ENCODE assay signal across 16 mouse cellular contexts in the genomic region with DNA sequence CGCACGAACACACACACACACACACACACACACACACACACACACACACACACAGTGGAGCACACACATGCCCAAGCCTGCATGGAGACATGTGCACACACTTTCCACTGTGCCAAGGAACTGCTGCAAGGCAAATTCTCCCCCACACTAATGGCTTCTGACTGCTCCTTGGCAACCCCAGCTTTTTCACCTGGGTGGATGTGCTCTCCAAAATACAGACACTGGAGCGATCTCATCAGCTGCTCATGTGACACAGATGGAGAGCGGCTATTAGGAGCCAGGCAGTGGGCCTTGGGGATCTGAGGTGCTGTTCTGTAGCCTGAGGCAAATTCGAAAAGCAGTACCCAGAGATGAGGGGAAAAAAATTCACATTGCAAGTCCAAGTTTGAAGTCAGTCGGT.
DNase-seq lines count a peak whose midpoint lies in the region; ATAC-seq and TF ChIP-seq lines count a peak whose summit lies in the region.
"Had no signal": no experiment of that assay in that cellular context is flagged by ENCODE, and none has a peak within 500 bp of the region (broad histone marks: within the 10 kb centered on the region; RNA-seq: fewer than 3 reads in every experiment).

No protein-coding gene starts in this region.

- no peaks in the 10 kb centered on the region for H3K9me3 ChIP-seq in heart, embryonic 13.5 days
- no peaks in the 10 kb centered on the region for H3K9me3 ChIP-seq in stomach, embryonic 16.5 days (replicated peaks; ENCODE audit: control insufficient read depth, low read length)
- no peaks in the 10 kb centered on the region for H3K9me3 ChIP-seq in stomach, postnatal 0 days (ENCODE audit: control insufficient read depth, low read length)
- H3K9me3 ChIP-seq in hindbrain, embryonic 15.5 days, result no peaks in the 10 kb centered on the region

- 69% methylated on average over 6 of the region's 6 CpGs for WGBS in heart, embryonic 13.5 days
- 56% methylated on average over 6 of the region's 6 CpGs for WGBS in stomach, embryonic 16.5 days
- WGBS in stomach, postnatal 0 days, result 55% methylated on average over 6 of the region's 6 CpGs
- WGBS in hindbrain, embryonic 15.5 days, result 44% methylated on average over 6 of the region's 6 CpGs

- DNase-seq in heart, adult 11 months, result no peak
- DNase-seq in stomach, postnatal 0 days (ENCODE audit: low spot score), result no peak
- DNase-seq in gastrocnemius, postnatal 25 days, result no peak
- DNase-seq in cerebellum, postnatal 25 days, result no peak
- DNase-seq: adrenal gland, postnatal 14 days; cerebellum, adult 11 months; thymus, postnatal 14 days had no signal

- peak overlapping the region; percentile 16; the same call in 1 of the 2 replicates for H3K27ac ChIP-seq in heart, embryonic 13.5 days (replicated peaks)
- peak overlapping the region; percentile 6; the same call in 1 of the 2 replicates for H3K27ac ChIP-seq in stomach, embryonic 16.5 days (ENCODE audit: low read length)
- H3K27ac ChIP-seq in stomach, postnatal 0 days (replicated peaks), result no peak overlapping the region
- peak overlapping the region; percentile 59 for H3K27ac ChIP-seq in hindbrain, embryonic 15.5 days (replicated peaks)
- H3K27ac ChIP-seq: layer of hippocampus, adult 2 months; liver, embryonic 14.5 days; macrophage had no signal

- no peak for ATAC-seq in heart, embryonic 13.5 days (ENCODE audit: extremely low read depth, insufficient number of reproducible peaks, low FRiP score, low TSS enrichment)
- no peak for ATAC-seq in stomach, embryonic 16.5 days (ENCODE audit: insufficient read depth, low FRiP score)
- no peak for ATAC-seq in stomach, postnatal 0 days (ENCODE audit: low FRiP score, low TSS enrichment)
- ATAC-seq in hindbrain, embryonic 15.5 days (ENCODE audit: low FRiP score, low read depth), result peak; percentile 24; the same call in 1 of the 2 replicates
- no peak for ATAC-seq in erythroid progenitor cell, adult 5-6 weeks (replicated peaks; ENCODE audit: low FRiP score, poor library complexity, severe bottlenecking)
- ATAC-seq: intestine, embryonic 16.5 days had no signal

- peaks cover 35% of the 10 kb centered on the region for H3K4me1 ChIP-seq in heart, embryonic 13.5 days
- peaks cover 32% of the 10 kb centered on the region for H3K4me1 ChIP-seq in stomach, embryonic 16.5 days (ENCODE audit: control insufficient read depth, insufficient read depth, low read length)
- 0 out of 2 replicates have a peak, but pooled peaks cover 2% of the 10 kb centered on the region for H3K4me1 ChIP-seq in stomach, postnatal 0 days (replicated peaks; ENCODE audit: control insufficient read depth, insufficient read depth)
- H3K4me1 ChIP-seq in hindbrain, embryonic 15.5 days (replicated peaks), result peaks cover 36% of the 10 kb centered on the region

- H3K4me3 ChIP-seq in heart, embryonic 13.5 days, result no peak overlapping the region
- H3K4me3 ChIP-seq in stomach, embryonic 16.5 days (replicated peaks; ENCODE audit: low read length), result no peak overlapping the region
- no peak overlapping the region for H3K4me3 ChIP-seq in stomach, postnatal 0 days (ENCODE audit: low read depth, low read length)
- no peak overlapping the region for H3K4me3 ChIP-seq in hindbrain, embryonic 15.5 days
- H3K4me3 ChIP-seq: layer of hippocampus, adult 2 months; myocyte had no signal

- no peak for TF ChIP-seq EP300 in stomach, postnatal 0 days (optimal IDR thresholded peaks at IDR 0.05)

- no peaks in the 10 kb centered on the region for H3K27me3 ChIP-seq in heart, embryonic 13.5 days (replicated peaks)
- H3K27me3 ChIP-seq in stomach, embryonic 16.5 days (ENCODE audit: control insufficient read depth, insufficient read depth, low read length), result no peaks in the 10 kb centered on the region
- H3K27me3 ChIP-seq in stomach, postnatal 0 days (ENCODE audit: control insufficient read depth, insufficient read depth, low read length), result no peaks in the 10 kb centered on the region
- H3K27me3 ChIP-seq in hindbrain, embryonic 15.5 days, result no peaks in the 10 kb centered on the region

- no peak overlapping the region for H3K4me2 ChIP-seq in heart, embryonic 13.5 days
- H3K4me2 ChIP-seq in stomach, embryonic 16.5 days (ENCODE audit: low read depth, low read length), result no peak overlapping the region
- H3K4me2 ChIP-seq in stomach, postnatal 0 days (replicated peaks; ENCODE audit: low read depth), result no peak overlapping the region
- H3K4me2 ChIP-seq in hindbrain, embryonic 15.5 days, result no peak overlapping the region

- peaks cover 60% of the 10 kb centered on the region for H3K36me3 ChIP-seq in heart, embryonic 13.5 days
- peaks cover 7% of the 10 kb centered on the region; the same call in 1 of the 2 replicates for H3K36me3 ChIP-seq in stomach, embryonic 16.5 days (ENCODE audit: control insufficient read depth, insufficient read depth, low read length)
- H3K36me3 ChIP-seq in stomach, postnatal 0 days (ENCODE audit: control insufficient read depth, insufficient read depth, low read length), result 0 out of 2 replicates have a peak, but pooled peaks cover 3% of the 10 kb centered on the region
- no peaks in the 10 kb centered on the region for H3K36me3 ChIP-seq in hindbrain, embryonic 15.5 days

- no peak for TF ChIP-seq CTCF in stomach, postnatal 0 days (IDR thresholded peaks at IDR 0.05; ENCODE audit: low read depth)

- H3K9ac ChIP-seq in heart, embryonic 13.5 days, result no peak overlapping the region
- H3K9ac ChIP-seq in stomach, embryonic 16.5 days (ENCODE audit: low read length), result no peak overlapping the region
- no peak overlapping the region for H3K9ac ChIP-seq in stomach, postnatal 0 days (ENCODE audit: low read length)
- H3K9ac ChIP-seq in hindbrain, embryonic 15.5 days, result no peak overlapping the region
- H3K9ac ChIP-seq: liver, embryonic 14.5 days had no signal
